Mouse (Mus musculus) spleen, adult 2 months (tissue): Measurements from ENCODE around the gene Pitpnb.

Experiments
- CTCF ChIP-seq: fragments of 200-500 bp; IDR thresholded peaks from 2 replicates; pipeline ENCODE4 v1.5.1; 2011; ENCODE audit warnings: mild to moderate bottlenecking, inconsistent platforms; ENCODE audit not compliant: insufficient read depth, insufficient read length, insufficient replicate concordance; ENCODE audit errors: extremely low read depth
- POLR2A ChIP-seq: fragments of 200-500 bp; IDR thresholded peaks from 2 replicates; pipeline ENCODE4 v1.6.1; 2011; ENCODE audit warnings: low read depth, low read length, inconsistent platforms

GRCm38 (mm10) chr5:111416048-111416447 is 85.5 kb downstream of the Pitpnb start:
- TF ChIP-seq CTCF (no peak; the same call in 1 of the 2 replicates), POLR2A (no peak)
